Mouse (Mus musculus) CH12.LX (cell line): ENCODE results near the gene Sult5a1. TPM values are rescaled to one million over a fixed set of nuclear protein-coding genes. Genes with fewer than 3 reads are reported as not detected.
A peak's percentile ranks its signal among the peaks of the same experiment; 100 is the strongest.
"Not testable (repeated sequence)": the region's sequence is repeated elsewhere in the genome, so short reads cannot be mapped to it uniquely, and the experiment has no call there.

Source experiments
- DNase-seq: peaks from one replicate; pipeline ENCODE4 v3.0.0-alpha.2; 2013; ENCODE audit errors: extremely low read depth
- H3K27ac ChIP-seq: 2 replicates; pipeline ENCODE4 v1.5.1; 2012; ENCODE audit warnings: low read depth, mild to moderate bottlenecking, control low read depth, moderate library complexity; ENCODE audit not compliant: insufficient read depth
- H3K27me3 ChIP-seq: replicated peaks from 2 replicates; pipeline ENCODE3; 2012; ENCODE audit warnings: inconsistent platforms
- H3K36me3 ChIP-seq, 2 experiments: replicated peaks in 1 of 2; 2 replicates each; pipeline versions ENCODE3 to v1.6.1; 2012; ENCODE audit warnings: inconsistent platforms in 1 of 2, low read length in 1 of 2, mild to moderate bottlenecking in 1 of 2, mixed read lengths in 1 of 2, moderate library complexity in 1 of 2; ENCODE audit not compliant: control insufficient read depth in 1 of 2, insufficient read depth in 1 of 2
- H3K4me1 ChIP-seq, 2 experiments: 2 replicates each; pipeline ENCODE4 v1.6.1; 2012; ENCODE audit warnings: inconsistent platforms in 1 of 2, moderate library complexity in 1 of 2; ENCODE audit not compliant: insufficient read depth in 2 of 2, control insufficient read depth in 1 of 2
- H3K4me2 ChIP-seq: 2 replicates; pipeline ENCODE4 v1.6.1; 2012; ENCODE audit warnings: low read depth, mild to moderate bottlenecking, control low read depth; ENCODE audit not compliant: poor library complexity, insufficient read depth, severe bottlenecking
- H3K4me3 ChIP-seq, 3 experiments: fragments of 150-350 bp in 1 of 3; sonication (generic) in 1 of 3; replicated peaks in 1 of 3; 2 replicates each; pipeline versions ENCODE3 to v1.5.1; 2011 to 2012; ENCODE audit warnings: low read depth in 2 of 3, low read length in 2 of 3, mild to moderate bottlenecking in 2 of 3, moderate library complexity in 2 of 3, control low read depth in 1 of 3, improper control_type of control experiment in 1 of 3, inconsistent platforms in 1 of 3, mixed read lengths in 1 of 3; ENCODE audit not compliant: poor library complexity in 1 of 3
- H3K79me2 ChIP-seq: replicated peaks from 2 replicates; pipeline ENCODE4 v1.6.1; 2012; ENCODE audit warnings: mild to moderate bottlenecking, moderate library complexity; ENCODE audit not compliant: control insufficient read depth, poor library complexity, insufficient read depth, severe bottlenecking; ENCODE audit errors: extremely low read depth
- H3K9ac ChIP-seq: 2 replicates; pipeline ENCODE4 v1.6.1; 2012; ENCODE audit warnings: low read depth, mild to moderate bottlenecking, control low read depth, moderate library complexity; ENCODE audit not compliant: insufficient read depth
- H3K9me3 ChIP-seq: replicated peaks from 2 replicates; pipeline ENCODE3; 2012; ENCODE audit warnings: low read length, inconsistent platforms, mixed read lengths
- BHLHE40 ChIP-seq: IDR thresholded peaks from 2 replicates; pipeline ENCODE4 v1.6.1; 2011; ENCODE audit warnings: mild to moderate bottlenecking, low read depth, low read length, improper control_type of control experiment
- CHD2 ChIP-seq: IDR thresholded peaks from 2 replicates; pipeline ENCODE4 v1.6.1; 2011; ENCODE audit warnings: low read length, improper control_type of control experiment
- EP300 ChIP-seq: IDR thresholded peaks from 2 replicates; pipeline ENCODE4 v1.6.1; 2011; ENCODE audit warnings: low read length, improper control_type of control experiment
- JUN ChIP-seq: IDR thresholded peaks from 2 replicates; pipeline ENCODE4 v1.6.1; 2011; ENCODE audit warnings: low read depth, mild to moderate bottlenecking, low read length, improper control_type of control experiment, moderate library complexity; ENCODE audit not compliant: insufficient read depth
- MAX ChIP-seq: IDR thresholded peaks from 2 replicates; pipeline ENCODE4 v1.6.1; 2011; ENCODE audit warnings: low read length, improper control_type of control experiment
- POLR2A ChIP-seq: IDR thresholded peaks from 2 replicates; pipeline ENCODE4 v1.6.1; 2011; ENCODE audit warnings: low read depth, mild to moderate bottlenecking, improper control_type of control experiment, low read length
- RAD21 ChIP-seq: IDR thresholded peaks from 2 replicates; pipeline ENCODE4 v1.6.1; 2011; ENCODE audit warnings: low read depth, mild to moderate bottlenecking, low read length, improper control_type of control experiment, moderate library complexity
- TCF12 ChIP-seq: IDR thresholded peaks from 2 replicates; pipeline ENCODE4 v1.6.1; 2014; ENCODE audit warnings: low read depth, mild to moderate bottlenecking, inconsistent platforms, low read length, improper control_type of control experiment
- UBTF ChIP-seq: IDR thresholded peaks from 2 replicates; pipeline ENCODE4 v1.6.1; 2012; ENCODE audit warnings: low read depth, mild to moderate bottlenecking, inconsistent platforms, low read length, improper control_type of control experiment, moderate library complexity
- ZNF384 ChIP-seq: IDR thresholded peaks from 2 replicates; pipeline ENCODE4 v1.6.1; 2012; ENCODE audit warnings: low read depth, low read length, improper control_type of control experiment, inconsistent platforms
- dilution Hi-C: fragments of 300-500 bp; cut with MboI; formaldehyde crosslinking; loops from 2 replicates; pipeline ENCODE4 v1.14.3; 2020; ENCODE audit warnings: low sequenced_read_pairs; ENCODE audit not compliant: extremely low pct_unique_long_range_greater_than_20kb, extremely low pct_ligation_motif_present
- in situ Hi-C: fragments of 300-500 bp; cut with MboI; formaldehyde crosslinking; loops from 3 replicates; pipeline ENCODE4 v1.14.3; 2019; ENCODE audit warnings: low sequenced_read_pairs, low pct_ligation_motif_present, low pct_unique_long_range_greater_than_20kb, mixed read lengths
- polyA plus RNA-seq: library from polyadenylated mRNA; unstranded; fragments of >175 nt; gene quantifications from 2 replicates; pipeline ENCODE4 v1.2.1, GENCODE M21; 2012; ENCODE audit warnings: low read depth; ENCODE audit not compliant: insufficient read length
- total RNA-seq, 2 experiments: library from RNA; depleted of rRNA; stranded (reverse); fragments of 300-350 nt in 1 of 2; fragments of >200 nt in 1 of 2; gene quantifications; 2 replicates each; pipeline ENCODE4 v1.2.3; 2012 to 2014

The Sult5a1 gene
- total and polyA plus RNA-seq, 3 experiments = 0.68 TPM; not detected in 2

GRCm38 (mm10) chr8:123199864-123200263 lies 41.7 kb upstream of the Sult5a1 start:
- H3K36me3 ChIP-seq = peaks cover 6 to 17% of the 10 kb centered on the region in 2 experiments
- 0 out of 4 replicates have a peak, but pooled peaks cover 0 to 3% of the 10 kb centered on the region in 2 experiments for H3K4me1 ChIP-seq
- H3K27ac ChIP-seq = no peak overlapping the region
- no peak overlapping the region for H3K4me3 ChIP-seq
- TF ChIP-seq JUN (no peak), ZNF384 (no peak), BHLHE40 (0 out of 2 replicates have a peak, but pooled peaks have one; percentile 6)
- in situ Hi-C loops (loop anchor here (10.0 kb wide), 1 partner anchor 365 kb away; no protein-coding TSS in a partner anchor), dilution Hi-C loops (no loop called here)
- DNase-seq = no peak
- no peaks in the 10 kb centered on the region for H3K9me3 ChIP-seq
- no peak overlapping the region for H3K9ac ChIP-seq
- H3K27me3 ChIP-seq = peaks cover 36% of the 10 kb centered on the region
- H3K4me2 ChIP-seq = no peak overlapping the region
- no peaks in the 10 kb centered on the region for H3K79me2 ChIP-seq

GRCm38 (mm10) chr8:123197016-123197415 lies 38.9 kb upstream of the Sult5a1 start:
- H3K4me2 ChIP-seq, dilution Hi-C loops, H3K4me3 ChIP-seq, DNase-seq, H3K9ac ChIP-seq, H3K27ac ChIP-seq, H3K79me2 ChIP-seq, H3K4me1 ChIP-seq, H3K9me3 ChIP-seq, H3K36me3 ChIP-seq: not testable (repeated sequence)
- in situ Hi-C loops = loop anchor here (10.0 kb wide), 1 partner anchor 362 kb away; no protein-coding TSS in a partner anchor
- peaks cover 54% of the 10 kb centered on the region for H3K27me3 ChIP-seq

- in situ Hi-C loops = loop anchor here (5.0 to 10.0 kb wide), 2 partner anchors 36 to 359 kb away; partner anchors contain the start of gene Sult5a1
- no peaks in the 10 kb centered on the region for H3K36me3 ChIP-seq
Observed at GRCm38 (mm10) chr8:123193771-123194170, 35.7 kb upstream of the Sult5a1 start.

More at GRCm38 (mm10) chr8:123193771-123194170, 35.7 kb upstream of the Sult5a1 start:
- H3K4me1 ChIP-seq = peaks cover 0 to 3% of the 10 kb centered on the region in 2 experiments; a peak in 1 of 4 replicates
- no peak overlapping the region for H3K27ac ChIP-seq
- H3K27me3 ChIP-seq = peaks cover 43% of the 10 kb centered on the region
- H3K4me2 ChIP-seq = no peak overlapping the region
- dilution Hi-C loops = no loop called here
- no peaks in the 10 kb centered on the region for H3K9me3 ChIP-seq
- no peak overlapping the region for H3K9ac ChIP-seq
- H3K79me2 ChIP-seq = no peaks in the 10 kb centered on the region
- no peak for TF ChIP-seq TCF12
- TF ChIP-seq MAX = no peak
- no peak for TF ChIP-seq CHD2
- no peak for TF ChIP-seq EP300
- no peak for TF ChIP-seq JUN
- no peak for TF ChIP-seq POLR2A
- no peak for TF ChIP-seq RAD21
- no peak for TF ChIP-seq UBTF
- no peak overlapping the region for H3K4me3 ChIP-seq
- no peak for DNase-seq
